Mouse (Mus musculus) lung, adult 2 months (tissue): Measurements from ENCODE around the gene Babam1.

ENCODE experiments used
- CTCF ChIP-seq: fragments of 200-500 bp; IDR thresholded peaks from 2 replicates; pipeline ENCODE4 v1.5.1; 2011; ENCODE audit warnings: mild to moderate bottlenecking, low read length, control low read depth; ENCODE audit not compliant: insufficient read depth
- POLR2A ChIP-seq: fragments of 200-500 bp; IDR thresholded peaks from 2 replicates; pipeline ENCODE4 v1.6.1; 2011; ENCODE audit warnings: low read depth, mild to moderate bottlenecking, control low read depth, low read length, borderline replicate concordance; ENCODE audit errors: extremely low read depth

DNA sequence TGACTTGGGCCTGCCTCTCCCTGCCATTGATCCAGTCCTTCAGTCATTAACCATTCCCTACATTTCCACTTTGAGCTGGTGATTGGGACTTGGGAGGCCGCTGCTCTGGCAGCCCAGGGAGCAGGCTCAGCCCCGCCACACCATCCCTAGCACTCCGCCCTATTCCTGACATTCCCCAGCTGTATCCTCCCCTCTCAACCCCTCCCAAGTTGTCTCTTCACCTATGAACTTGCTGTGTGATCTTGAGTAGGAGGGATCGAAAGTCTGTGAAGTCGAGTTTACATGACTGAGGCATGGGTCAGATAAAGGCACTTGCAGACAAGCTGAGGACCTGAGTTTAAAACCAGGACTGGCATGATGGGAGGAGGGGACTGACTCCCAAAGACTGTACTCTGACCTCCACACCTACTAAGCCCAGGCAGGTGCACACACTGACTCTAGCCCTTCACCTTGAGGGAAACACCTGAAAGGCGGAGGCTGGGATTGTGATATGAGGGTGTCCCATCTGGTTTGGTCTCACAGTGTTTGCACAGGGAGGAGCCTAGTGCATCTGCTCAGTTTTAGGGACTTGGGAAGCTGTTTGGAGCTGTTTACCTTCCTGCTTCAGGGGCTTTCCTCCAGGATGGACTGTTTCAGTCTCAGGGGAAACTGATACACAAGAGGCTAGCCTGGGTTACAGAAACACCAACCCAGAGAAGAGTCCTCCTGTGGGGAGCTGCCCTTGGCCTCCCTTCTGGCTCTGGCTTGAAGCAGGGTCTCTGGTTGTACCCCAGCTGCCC, 6.6 kb downstream of the Babam1 start:
- TF ChIP-seq CTCF (no peak), POLR2A (no peak)
